Mouse (Mus musculus) forebrain, embryonic 11.5 days (tissue): ENCODE measurements at regions not wholly inside any gene's neighbourhood (a gene's known extent, or its start where the extent isn't known, plus 50 kb on each side); places are given as distances from the start of the nearest gene placed in this dataset.

Experiments
- ATAC-seq: fragments of 200-750 bp; cut with Nextera tagmentation; replicated peaks from 2 replicates; pipeline ENCODE4 v1.8.0; 2017; ENCODE audit warnings: moderate TSS enrichment; ENCODE audit not compliant: low FRiP score
- DNase-seq: peaks from one replicate; pipeline ENCODE4 v3.0.0-alpha.2; 2017; ENCODE audit warnings: low spot score
- H3K27ac ChIP-seq: fragments of 300-500 bp; sonication (generic); 2 replicates; pipeline ENCODE4 v1.5.1; 2014; ENCODE audit warnings: low read depth, low read length
- H3K27me3 ChIP-seq: fragments of 300-500 bp; sonication (generic); 2 replicates; pipeline ENCODE4 v1.6.1; 2014; ENCODE audit warnings: mild to moderate bottlenecking, low read length, mixed read lengths; ENCODE audit not compliant: control insufficient read depth, insufficient read depth
- H3K36me3 ChIP-seq: fragments of 300-500 bp; sonication (generic); 2 replicates; pipeline ENCODE4 v1.6.1; 2014; ENCODE audit warnings: mild to moderate bottlenecking, low read length, moderate library complexity, mixed read lengths; ENCODE audit not compliant: control insufficient read depth, insufficient read depth
- H3K4me1 ChIP-seq: fragments of 300-500 bp; sonication (generic); replicated peaks from 2 replicates; pipeline ENCODE4 v1.6.1; 2014; ENCODE audit warnings: low read length, mixed read lengths; ENCODE audit not compliant: control insufficient read depth, insufficient read depth
- H3K4me2 ChIP-seq: fragments of 300-500 bp; sonication (generic); 2 replicates; pipeline ENCODE4 v1.6.1; 2014; ENCODE audit warnings: low read depth, mild to moderate bottlenecking, low read length, moderate library complexity, mixed read lengths; ENCODE audit not compliant: severe bottlenecking
- H3K4me3 ChIP-seq: fragments of 300-500 bp; sonication (generic); 2 replicates; pipeline ENCODE4 v1.5.1; 2014; ENCODE audit warnings: low read depth, low read length
- H3K9ac ChIP-seq: fragments of 300-500 bp; sonication (generic); 2 replicates; pipeline ENCODE4 v1.6.1; 2014; ENCODE audit warnings: low read length
- H3K9me3 ChIP-seq: fragments of 300-500 bp; sonication (generic); 2 replicates; pipeline ENCODE4 v1.6.1; 2016; ENCODE audit warnings: low read length, mixed read lengths; ENCODE audit not compliant: control insufficient read depth
- WGBS: fragments of 180-500 bp; shearing (Covaris S2); extraction: QIAGEN DNeasy Blood & Tissue Kit; methylation state at CpG from one replicate; pipeline ENCODE4 v1.1.7; 2014; 5-methylcytosine and 5-hydroxymethylcytosine counted together

DNA sequence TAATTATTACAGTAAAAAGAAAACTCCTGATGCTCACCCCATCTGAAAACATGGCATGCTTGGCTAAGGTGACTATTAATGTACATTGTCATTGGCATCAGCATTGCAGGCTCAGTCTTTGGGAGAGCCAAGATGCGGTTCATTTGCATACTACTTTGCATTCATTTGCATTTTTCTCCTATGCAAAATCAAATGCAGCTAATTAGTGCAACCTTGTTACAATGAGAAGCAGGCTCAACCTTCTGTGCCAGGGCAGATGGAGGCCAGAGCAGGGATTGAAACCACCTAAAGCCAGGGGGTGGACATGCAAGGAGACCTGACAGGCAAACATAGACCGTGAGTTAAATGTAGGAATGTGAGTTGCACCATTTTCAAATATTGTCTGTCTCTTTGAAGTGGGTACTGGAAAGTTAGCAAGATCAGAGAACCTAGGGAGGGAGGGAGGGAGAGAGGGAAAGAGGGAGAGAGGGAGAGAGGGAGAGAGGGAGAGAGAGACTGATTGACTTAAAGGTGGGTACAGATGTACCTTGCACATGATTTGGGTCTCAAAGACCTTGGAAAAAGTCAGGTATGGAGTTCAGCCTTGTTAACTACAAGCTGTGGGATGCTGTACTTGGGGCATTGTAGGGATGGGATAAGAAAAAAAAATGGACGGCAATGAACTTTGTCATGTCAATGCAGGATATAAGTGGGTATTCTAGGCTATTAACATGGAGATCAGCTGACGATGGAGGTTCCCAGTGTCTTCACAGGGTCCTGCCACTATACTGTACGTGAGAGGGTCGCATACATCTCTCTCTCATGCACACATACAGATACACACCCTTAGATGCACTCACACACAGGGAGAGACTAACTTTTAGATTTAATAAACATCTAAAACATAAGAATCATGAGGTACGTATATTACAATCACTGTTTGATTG, 1362.1 kb upstream of the A1bg start:
- no peaks in the 10 kb centered on the region for H3K36me3 ChIP-seq
- no peaks in the 10 kb centered on the region for H3K9me3 ChIP-seq
- no peak overlapping the region for H3K27ac ChIP-seq
- H3K9ac ChIP-seq = no peak overlapping the region
- no peak overlapping the region for H3K4me2 ChIP-seq
- 87% methylated on average over 7 of the region's 7 CpGs for WGBS
- no peaks in the 10 kb centered on the region for H3K27me3 ChIP-seq
- ATAC-seq (peak; percentile 83), DNase-seq (no peak)
- H3K4me3 ChIP-seq = no peak overlapping the region
- no peaks in the 10 kb centered on the region for H3K4me1 ChIP-seq

DNA sequence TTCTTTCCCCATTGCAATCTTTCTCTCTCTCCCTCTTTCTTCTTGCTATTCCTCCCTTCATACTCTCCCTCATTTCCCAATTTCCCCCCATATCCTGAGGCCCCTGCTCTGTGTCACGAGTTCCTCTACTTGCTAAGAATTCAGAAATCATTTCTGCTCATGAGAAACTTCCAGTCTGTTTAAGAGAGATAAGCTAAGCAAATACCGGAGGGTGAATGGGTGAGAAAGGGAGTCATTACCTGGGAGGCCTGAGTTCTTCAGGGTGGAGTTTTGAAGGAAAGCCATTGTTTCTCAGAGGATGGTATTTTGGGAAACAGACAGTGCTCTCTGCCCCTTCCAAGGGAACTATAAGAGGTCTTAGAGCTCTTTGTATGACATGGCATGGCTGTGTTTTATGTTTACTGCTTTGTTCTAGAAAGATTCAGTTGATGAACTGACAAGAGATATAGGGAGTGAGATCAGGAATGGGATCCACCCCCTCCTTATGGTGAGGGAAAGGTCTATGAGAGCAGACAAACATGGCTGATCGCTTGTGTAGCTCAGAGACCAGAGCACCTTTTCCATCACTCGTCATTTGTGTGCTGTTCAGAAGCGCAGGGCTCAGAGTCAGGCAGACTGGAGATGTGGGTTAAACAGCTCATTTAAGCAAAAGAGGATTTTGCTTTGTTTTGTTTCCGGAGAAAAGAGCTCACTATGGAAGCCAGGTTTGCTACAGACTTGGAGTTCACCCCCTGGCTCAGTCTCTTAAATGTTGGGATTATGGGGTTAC, 1361.0 kb upstream of the A1bg start:
- Histone ChIP-seq H3K27me3 (no peaks in the 10 kb centered on the region), H3K4me1 (no peaks in the 10 kb centered on the region), H3K4me2 (no peak overlapping the region), H3K27ac (no peak overlapping the region), H3K4me3 (no peak overlapping the region), H3K9me3 (no peaks in the 10 kb centered on the region), H3K9ac (no peak overlapping the region), H3K36me3 (no peaks in the 10 kb centered on the region)
- no peak for DNase-seq
- 0 out of 2 replicates have a peak, but pooled peaks have one; percentile 37 for ATAC-seq
- 61% methylated on average over 6 of the region's 6 CpGs for WGBS

DNA sequence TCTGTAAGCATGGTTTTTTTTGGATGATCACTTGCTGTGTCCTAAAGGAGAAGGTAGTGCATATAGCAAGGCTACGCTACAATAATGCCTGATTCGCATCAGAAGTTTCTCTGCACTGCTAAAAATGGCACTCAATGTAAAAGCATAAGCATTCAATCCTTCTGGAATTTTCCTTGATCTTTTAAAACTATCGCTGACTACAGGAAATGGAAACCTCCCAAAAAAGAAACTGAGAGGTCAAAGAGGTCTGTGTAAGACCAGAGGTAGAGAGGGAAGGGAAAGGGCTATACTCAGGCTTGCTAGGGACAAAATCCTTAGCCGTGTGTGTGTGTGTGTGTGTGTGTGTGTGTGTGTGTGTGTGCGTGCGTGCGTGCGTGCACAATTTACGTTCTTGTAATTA, 1359.8 kb upstream of the A1bg start:
- Histone ChIP-seq H3K9me3 (no peaks in the 10 kb centered on the region), H3K4me3 (no peak overlapping the region), H3K27ac (no peak overlapping the region), H3K36me3 (no peaks in the 10 kb centered on the region), H3K4me2 (no peak overlapping the region), H3K9ac (no peak overlapping the region), H3K4me1 (no peaks in the 10 kb centered on the region), H3K27me3 (no peaks in the 10 kb centered on the region)
- ATAC-seq (no peak), DNase-seq (no peak)
- WGBS = 88% methylated on average over 9 of the region's 9 CpGs

DNA sequence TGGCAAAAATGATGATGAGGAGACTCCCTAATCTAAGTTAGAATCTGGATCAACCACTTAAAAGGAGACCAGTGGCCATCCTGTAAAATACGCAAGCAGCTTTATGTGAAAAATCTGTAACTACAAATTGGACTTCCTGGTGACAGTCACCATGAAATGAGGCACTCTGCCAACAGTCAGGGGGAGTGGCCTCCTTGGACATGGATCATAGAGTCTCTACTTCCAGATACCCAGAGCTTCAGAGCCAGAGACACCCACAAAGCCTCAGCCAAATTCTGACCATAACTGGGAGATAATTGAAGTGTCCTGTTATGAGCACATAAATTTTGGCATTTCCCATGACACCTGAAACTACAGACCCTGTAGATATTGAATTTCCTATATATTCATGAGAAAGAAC, 1359.3 kb upstream of the A1bg start:
- Histone ChIP-seq H3K4me1 (no peaks in the 10 kb centered on the region), H3K9ac (no peak overlapping the region), H3K27ac (no peak overlapping the region), H3K9me3 (no peaks in the 10 kb centered on the region), H3K36me3 (no peaks in the 10 kb centered on the region), H3K4me2 (no peak overlapping the region), H3K27me3 (no peaks in the 10 kb centered on the region), H3K4me3 (no peak overlapping the region)
- no peak for ATAC-seq
- no peak for DNase-seq
- 95% methylated on average over 1 of the region's 1 CpGs for WGBS

DNA sequence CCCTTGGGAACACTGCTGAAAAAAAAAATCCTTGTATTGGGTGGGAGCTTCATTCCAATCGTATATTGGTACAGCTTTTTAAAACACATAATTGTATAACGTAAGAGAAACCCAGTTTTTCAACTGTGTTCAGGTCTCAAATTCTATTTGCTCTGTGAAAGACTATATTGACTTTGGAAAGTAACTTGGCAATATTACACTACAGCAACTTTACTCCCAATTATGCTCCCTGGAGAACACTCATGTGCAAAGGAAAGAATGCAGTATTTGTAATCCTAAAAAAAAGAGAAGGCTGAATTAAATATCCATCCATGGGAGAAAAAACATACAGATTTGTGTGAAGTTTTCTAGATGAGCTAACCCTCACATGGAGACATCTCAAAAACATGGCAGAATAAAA, 1356.7 kb upstream of the A1bg start:
- H3K9ac ChIP-seq = no peak overlapping the region
- H3K4me2 ChIP-seq = no peak overlapping the region
- no peaks in the 10 kb centered on the region for H3K4me1 ChIP-seq
- ATAC-seq (no peak), DNase-seq (no peak)
- H3K4me3 ChIP-seq = no peak overlapping the region
- H3K36me3 ChIP-seq = no peaks in the 10 kb centered on the region
- H3K9me3 ChIP-seq = no peaks in the 10 kb centered on the region
- no peak overlapping the region for H3K27ac ChIP-seq
- WGBS = 85% methylated on average over 2 of the region's 2 CpGs
- no peaks in the 10 kb centered on the region for H3K27me3 ChIP-seq

DNA sequence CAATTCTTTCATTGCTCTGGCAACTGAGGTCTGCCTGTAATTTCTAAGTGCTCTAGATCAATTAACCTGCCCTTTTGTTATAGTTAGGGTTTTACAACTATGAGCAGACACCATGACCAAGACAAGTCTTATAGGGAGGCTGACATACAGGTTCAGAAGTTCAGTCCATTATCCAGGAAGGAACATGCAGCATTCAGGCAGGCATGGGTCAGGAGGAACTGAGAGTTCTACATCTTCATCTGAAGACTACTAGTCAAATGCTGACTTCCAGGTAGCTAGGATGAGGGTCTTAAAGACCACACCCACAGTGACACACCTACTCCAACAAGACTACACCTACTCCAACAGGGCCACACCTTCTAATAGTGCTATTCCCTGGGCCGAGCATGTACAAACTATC, 1352.0 kb upstream of the A1bg start:
- no peaks in the 10 kb centered on the region for H3K27me3 ChIP-seq
- no peak overlapping the region for H3K9ac ChIP-seq
- ATAC-seq = no peak
- H3K9me3 ChIP-seq = no peaks in the 10 kb centered on the region
- no peak overlapping the region for H3K27ac ChIP-seq
- no peaks in the 10 kb centered on the region for H3K4me1 ChIP-seq
- no peaks in the 10 kb centered on the region for H3K36me3 ChIP-seq
- WGBS = 79% methylated on average over 1 of the region's 1 CpGs
- H3K4me3 ChIP-seq = no peak overlapping the region
- H3K4me2 ChIP-seq = no peak overlapping the region
- no peak for DNase-seq

DNA sequence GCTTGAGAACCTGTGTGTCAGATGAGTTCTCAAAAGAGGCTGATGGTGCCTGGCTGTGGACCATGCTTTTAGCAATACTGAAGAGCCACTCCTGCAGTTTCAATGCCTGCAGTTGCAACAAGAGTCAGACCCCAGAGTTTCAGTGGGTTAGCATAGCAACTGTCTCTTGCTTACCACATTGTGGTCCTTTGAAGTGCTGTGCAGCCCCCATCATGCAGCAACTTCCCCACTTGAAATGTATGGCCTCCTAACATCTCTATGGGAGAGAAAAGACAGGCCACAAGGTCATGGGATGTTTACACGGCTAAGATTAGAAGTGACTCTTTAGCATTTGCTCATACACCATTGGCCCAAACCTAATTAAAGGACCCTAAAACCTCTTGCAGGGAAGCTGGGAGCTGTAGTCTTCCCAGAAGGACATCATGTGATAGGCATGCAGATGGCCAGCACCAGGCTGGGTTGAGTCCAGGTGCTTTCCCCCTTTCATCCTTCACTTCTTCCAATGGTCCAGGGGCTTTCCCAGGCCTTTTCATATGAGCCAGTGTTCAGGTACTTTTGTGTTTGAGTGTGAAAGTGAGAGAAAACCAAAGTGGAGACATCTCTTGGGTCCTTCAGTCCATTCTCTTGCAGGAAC, 1351.2 kb upstream of the A1bg start:
- Histone ChIP-seq H3K4me3 (no peak overlapping the region), H3K9me3 (no peaks in the 10 kb centered on the region), H3K4me1 (no peaks in the 10 kb centered on the region), H3K27ac (no peak overlapping the region), H3K4me2 (no peak overlapping the region), H3K27me3 (no peaks in the 10 kb centered on the region), H3K36me3 (no peaks in the 10 kb centered on the region), H3K9ac (no peak overlapping the region)
- 82% methylated on average over 1 of the region's 1 CpGs for WGBS
- DNase-seq = no peak
- no peak for ATAC-seq

DNA sequence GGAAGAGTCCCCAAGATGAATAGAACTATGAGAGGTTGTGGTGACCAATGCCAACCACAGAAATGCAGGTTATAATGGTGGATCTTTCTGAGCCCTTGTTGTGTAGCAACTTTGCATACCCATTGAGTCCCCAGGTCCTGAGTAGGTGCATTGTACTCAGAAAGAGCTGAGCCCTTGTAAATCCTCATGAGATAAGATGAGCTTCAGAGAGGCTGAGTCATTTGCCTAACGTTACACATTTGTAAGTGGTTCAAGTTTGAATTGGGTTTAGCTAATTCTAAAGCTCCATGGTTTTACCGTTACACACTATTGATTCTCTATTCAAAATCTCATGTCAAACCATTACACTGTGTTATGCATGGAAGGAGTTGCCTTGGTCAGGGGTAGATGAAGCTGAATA, 1349.9 kb upstream of the A1bg start:
- no peaks in the 10 kb centered on the region for H3K9me3 ChIP-seq
- no peak for DNase-seq
- H3K36me3 ChIP-seq = no peaks in the 10 kb centered on the region
- H3K4me3 ChIP-seq = no peak overlapping the region
- no peak overlapping the region for H3K4me2 ChIP-seq
- H3K4me1 ChIP-seq = no peaks in the 10 kb centered on the region
- H3K27me3 ChIP-seq = no peaks in the 10 kb centered on the region
- no peak for ATAC-seq
- H3K9ac ChIP-seq = no peak overlapping the region
- WGBS = 85% methylated on average over 2 of the region's 2 CpGs
- H3K27ac ChIP-seq = no peak overlapping the region
